Mouse (Mus musculus) heart, embryonic 16.5 days (tissue): ENCODE results near the gene Gm20379. TPM values are rescaled to one million over a fixed set of nuclear protein-coding genes. Genes with fewer than 3 reads are reported as not detected.

ENCODE experiments used
- ATAC-seq: fragments of 200-750 bp; cut with Nextera tagmentation; replicated peaks from 2 replicates; pipeline ENCODE4 v1.8.0; 2017; ENCODE audit warnings: moderate number of reproducible peaks; ENCODE audit not compliant: insufficient read depth, low FRiP score; ENCODE audit errors: extremely low read depth
- H3K27ac ChIP-seq: fragments of 300-500 bp; sonication (generic); 2 replicates; pipeline ENCODE4 v1.5.1; 2014; ENCODE audit warnings: mild to moderate bottlenecking, low read length, control low read depth, moderate library complexity
- H3K27me3 ChIP-seq: fragments of 300-500 bp; sonication (generic); 2 replicates; pipeline ENCODE4 v1.6.1; 2014; ENCODE audit warnings: low read length, mixed read lengths; ENCODE audit not compliant: control insufficient read depth, insufficient read depth
- H3K36me3 ChIP-seq: fragments of 300-500 bp; sonication (generic); 2 replicates; pipeline ENCODE4 v1.6.1; 2014; ENCODE audit not compliant: control insufficient read depth, insufficient read depth
- H3K4me1 ChIP-seq: fragments of 300-500 bp; sonication (generic); 2 replicates; pipeline ENCODE4 v1.6.1; 2014; ENCODE audit warnings: low read length, mixed read lengths; ENCODE audit not compliant: control insufficient read depth, insufficient read depth
- H3K4me2 ChIP-seq: fragments of 300-500 bp; sonication (generic); 2 replicates; pipeline ENCODE4 v1.6.1; 2014; ENCODE audit warnings: low read depth, mild to moderate bottlenecking, control low read depth, low read length
- H3K4me3 ChIP-seq: fragments of 300-500 bp; sonication (generic); 2 replicates; pipeline ENCODE4 v1.5.1; 2014; ENCODE audit warnings: mild to moderate bottlenecking, control low read depth, low read length
- H3K9ac ChIP-seq: fragments of 300-500 bp; sonication (generic); 2 replicates; pipeline ENCODE4 v1.6.1; 2014; ENCODE audit warnings: low read length, control low read depth
- H3K9me3 ChIP-seq: fragments of 300-500 bp; sonication (generic); replicated peaks from 2 replicates; pipeline ENCODE4 v1.6.1; 2016; ENCODE audit warnings: low read length; ENCODE audit not compliant: control insufficient read depth
- WGBS: fragments of 180-500 bp; shearing (Covaris S2); extraction: QIAGEN DNeasy Blood & Tissue Kit; methylation state at CpG from one replicate; pipeline ENCODE4 v1.1.7; 2014; 5-methylcytosine and 5-hydroxymethylcytosine counted together
- polyA plus RNA-seq: library from polyadenylated mRNA; unstranded; fragments of >200 nt; fragmentation: Nextera tagmentation; extraction: Ambion mirVana; gene quantifications from 2 replicates; pipeline ENCODE4 v1.2.1, GENCODE M21; 2015

Gene Gm20379
- 0.61 and 0.77 TPM in 2 replicates for polyA plus RNA-seq

DNA sequence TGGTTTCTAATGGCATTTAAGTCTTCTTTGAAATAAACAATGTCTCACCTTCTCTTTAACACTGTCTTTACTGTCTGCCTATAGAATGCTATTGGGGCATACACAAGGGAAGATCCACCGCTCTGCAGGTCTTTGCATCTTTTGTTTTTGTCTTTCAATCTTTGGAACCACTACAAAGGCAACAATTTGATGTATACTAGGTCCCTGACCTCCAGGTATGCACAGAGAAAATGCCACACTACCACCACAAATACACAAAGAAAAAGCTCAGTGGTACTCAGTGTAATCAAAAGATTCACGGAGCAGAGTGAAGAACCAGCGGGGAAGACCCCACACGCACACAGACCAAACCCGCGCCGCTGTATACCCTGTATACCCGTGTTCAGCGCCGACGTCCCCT is at the start of gene Gm20379:
Gene Gm20379, plus strand, starts transcription at position 301 of the 400 bp plus-strand sequence.
- Histone ChIP-seq H3K9me3 (no peaks in the 10 kb centered on the region), H3K9ac (no peak within 1 kb of the TSS), H3K4me3 (no peak within 1 kb of the TSS), H3K27ac (no peak within 1 kb of the TSS), H3K4me1 (peaks cover under 1% of the 10 kb centered on the region; the same call in 1 of the 2 replicates), H3K4me2 (no peak within 1 kb of the TSS), H3K36me3 (peaks cover 21% of the 10 kb centered on the region; the same call in 1 of the 2 replicates), H3K27me3 (no peaks in the 10 kb centered on the region)
- ATAC-seq, result no peak
- 97% methylated on average over 11 of the region's 11 CpGs for WGBS

DNA sequence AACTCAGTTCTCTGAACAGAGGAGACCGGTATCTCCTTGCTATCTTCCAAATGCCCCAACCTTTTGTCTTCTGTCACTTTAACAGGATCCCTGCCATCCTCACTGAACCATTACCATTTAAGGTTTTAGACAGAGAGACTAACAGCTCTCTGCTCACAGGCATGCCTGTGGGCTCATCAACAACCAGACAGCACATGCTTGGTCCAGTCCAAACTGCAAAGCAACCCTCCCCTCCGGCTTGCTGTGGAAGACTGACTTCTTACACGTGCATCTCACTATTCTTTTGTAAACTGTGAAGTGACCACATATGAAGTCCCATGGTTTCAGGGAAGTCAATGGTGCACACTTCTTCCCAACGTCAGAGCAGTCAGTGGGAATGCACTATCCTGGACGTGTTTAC is 44.5 kb upstream of the Gm20379 start:
- H3K27me3 ChIP-seq, result no peaks in the 10 kb centered on the region
- WGBS, result 63% methylated on average over 5 of the region's 5 CpGs
- H3K27ac ChIP-seq, result no peak overlapping the region
- ATAC-seq, result no peak
- H3K4me3 ChIP-seq, result no peak overlapping the region
- H3K9me3 ChIP-seq, result no peaks in the 10 kb centered on the region
- H3K9ac ChIP-seq, result no peak overlapping the region
- H3K4me2 ChIP-seq, result no peak overlapping the region
- H3K4me1 ChIP-seq, result no peaks in the 10 kb centered on the region
- no peaks in the 10 kb centered on the region for H3K36me3 ChIP-seq

DNA sequence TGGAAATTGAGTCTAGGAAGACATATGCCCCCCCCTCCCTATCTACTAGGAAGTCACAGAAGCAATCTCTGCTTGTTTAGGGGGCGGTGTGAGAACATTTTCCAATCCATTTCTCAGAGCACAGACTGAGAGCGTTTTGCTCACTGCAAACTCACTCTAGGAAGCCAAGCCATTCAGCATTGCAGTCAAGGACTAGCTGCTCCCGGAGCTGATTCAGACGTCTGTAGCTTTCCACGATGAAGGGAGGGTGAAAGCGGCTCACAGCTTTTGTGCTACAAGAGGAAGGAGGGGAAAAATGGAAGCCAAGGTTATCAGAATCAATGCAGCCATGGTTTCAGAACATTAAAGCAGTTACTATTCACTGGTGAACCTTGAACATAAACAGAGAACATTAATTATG is 42.2 kb upstream of the Gm20379 start:
- H3K9ac ChIP-seq, result no peak overlapping the region
- no peaks in the 10 kb centered on the region for H3K9me3 ChIP-seq
- 75% methylated on average over 6 of the region's 6 CpGs for WGBS
- H3K4me3 ChIP-seq, result no peak overlapping the region
- H3K36me3 ChIP-seq, result no peaks in the 10 kb centered on the region
- no peaks in the 10 kb centered on the region for H3K27me3 ChIP-seq
- no peak overlapping the region for H3K4me2 ChIP-seq
- H3K27ac ChIP-seq, result no peak overlapping the region
- no peak for ATAC-seq
- no peaks in the 10 kb centered on the region for H3K4me1 ChIP-seq

DNA sequence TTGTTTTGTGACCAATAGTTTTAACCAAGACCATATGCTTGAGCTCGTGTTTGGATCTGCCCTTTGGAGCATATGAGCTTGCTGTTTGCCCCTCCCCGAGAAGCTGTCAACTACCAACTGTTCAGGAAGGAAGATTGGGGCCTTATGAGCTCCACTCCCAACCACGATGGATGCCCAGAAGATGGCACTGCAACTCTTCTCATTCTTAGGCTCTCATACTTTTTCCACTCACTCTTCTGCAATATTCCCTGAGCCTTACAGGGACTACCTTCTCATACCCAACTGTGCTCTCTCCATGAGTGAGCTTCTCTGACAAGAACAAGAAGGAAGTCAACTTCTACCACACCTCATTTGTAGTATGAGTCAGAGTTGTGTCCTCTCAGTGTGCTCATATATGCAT is 38.7 kb upstream of the Gm20379 start:
- H3K9me3 ChIP-seq, result no peaks in the 10 kb centered on the region
- no peaks in the 10 kb centered on the region for H3K36me3 ChIP-seq
- H3K4me2 ChIP-seq, result no peak overlapping the region
- no peak for ATAC-seq
- H3K4me1 ChIP-seq, result no peaks in the 10 kb centered on the region
- H3K4me3 ChIP-seq, result no peak overlapping the region
- no peak overlapping the region for H3K9ac ChIP-seq
- H3K27ac ChIP-seq, result no peak overlapping the region
- 77% methylated on average over 3 of the region's 3 CpGs for WGBS
- no peaks in the 10 kb centered on the region for H3K27me3 ChIP-seq

DNA sequence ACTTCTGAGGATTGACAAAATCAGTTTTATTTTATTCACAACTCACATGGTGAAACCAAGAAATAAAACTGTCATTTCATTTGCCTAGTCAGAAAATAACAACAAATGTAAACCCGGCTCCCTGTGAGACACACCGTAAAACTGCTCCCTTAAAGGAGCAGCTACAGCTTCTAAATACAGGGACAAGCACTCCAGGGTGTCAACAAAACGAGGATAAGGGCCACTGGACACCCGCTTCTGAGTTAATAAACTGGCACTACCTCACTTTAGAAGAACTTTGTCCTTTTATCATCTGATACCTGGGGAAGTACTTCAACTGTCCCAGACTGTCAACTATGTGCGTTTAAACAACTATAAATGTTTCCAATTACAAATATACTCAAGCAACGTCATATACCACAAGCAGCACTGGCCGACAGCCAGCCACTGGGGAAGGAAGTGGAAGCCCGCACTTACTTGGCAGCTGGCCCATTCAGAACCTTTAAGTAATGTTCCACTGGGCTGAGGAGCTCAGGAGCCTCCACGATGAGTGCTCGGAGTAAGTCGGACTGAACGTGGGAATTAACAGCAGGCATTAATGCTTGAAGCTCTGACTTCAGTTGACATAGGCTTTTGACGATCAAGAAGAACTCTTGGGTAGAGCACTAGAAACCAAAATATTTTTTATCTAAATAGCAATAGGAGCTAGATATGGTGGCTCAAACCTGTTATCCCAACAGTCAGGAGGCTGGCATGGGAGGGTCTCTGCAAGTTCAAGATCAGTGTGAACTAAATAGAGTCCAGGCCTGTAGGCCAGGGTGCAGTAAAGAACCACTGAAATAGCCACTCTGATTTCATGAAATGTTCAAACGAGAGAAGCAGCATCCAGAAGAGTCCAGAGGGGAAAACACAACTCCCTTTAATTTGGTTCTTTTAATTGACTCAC is 31.2 kb upstream of the Gm20379 start:
- WGBS, result 16% methylated on average over 14 of the region's 14 CpGs
- no peak overlapping the region for H3K9ac ChIP-seq
- H3K36me3 ChIP-seq, result 0 out of 2 replicates have a peak, but pooled peaks cover 2% of the 10 kb centered on the region
- peak overlapping the region; percentile 11; the same call in 1 of the 2 replicates for H3K27ac ChIP-seq
- peaks cover 9% of the 10 kb centered on the region for H3K4me1 ChIP-seq
- ATAC-seq, result peak; percentile 77
- no peaks in the 10 kb centered on the region for H3K27me3 ChIP-seq
- peak overlapping the region; percentile 1; the same call in 1 of the 2 replicates for H3K4me3 ChIP-seq
- H3K4me2 ChIP-seq, result peak overlapping the region; percentile 36
- H3K9me3 ChIP-seq, result no peaks in the 10 kb centered on the region

DNA sequence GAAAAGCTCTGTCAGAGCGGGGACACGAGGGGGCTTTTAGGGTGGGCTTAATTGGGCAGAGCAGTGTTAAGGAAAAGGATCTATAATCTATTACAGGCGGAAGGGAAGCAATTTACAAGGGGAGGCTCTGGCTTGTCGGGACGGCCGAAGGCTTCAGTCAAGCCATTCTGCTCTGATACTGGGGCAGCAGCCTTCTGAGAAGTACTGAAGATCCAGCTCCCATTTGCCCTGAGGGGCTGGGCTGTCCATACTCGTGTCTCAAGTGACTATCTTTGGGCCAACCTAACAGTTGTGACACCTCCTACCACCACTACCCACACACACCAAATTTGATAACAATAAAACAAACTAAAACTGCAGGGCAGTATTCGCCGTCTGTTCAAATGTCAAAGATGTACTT is 30.5 kb upstream of the Gm20379 start:
- 91% methylated on average over 9 of the region's 9 CpGs for WGBS

DNA sequence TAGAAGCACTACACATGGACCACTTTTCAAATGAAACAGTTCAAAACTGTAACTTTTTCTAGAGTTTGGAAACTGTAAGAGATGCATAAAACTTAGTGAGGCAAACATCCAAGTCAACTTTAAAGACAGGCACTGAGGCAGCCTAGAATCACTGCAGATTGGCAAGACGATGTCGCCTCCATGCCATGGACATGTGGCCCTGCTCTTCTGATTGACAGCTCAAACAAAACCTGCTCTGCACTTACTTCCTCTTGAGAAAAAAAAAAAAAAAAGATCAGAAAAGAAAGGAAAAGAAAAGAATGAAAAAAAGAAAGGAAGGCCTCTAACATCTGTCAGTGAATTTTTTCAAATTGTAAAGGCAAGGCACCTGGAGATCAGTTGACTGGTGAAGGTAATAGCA is 28.8 kb upstream of the Gm20379 start:
- H3K4me1 ChIP-seq, result peaks cover 9% of the 10 kb centered on the region
- no peak overlapping the region for H3K27ac ChIP-seq
- H3K27me3 ChIP-seq, result no peaks in the 10 kb centered on the region
- peaks cover 4% of the 10 kb centered on the region; the same call in 1 of the 2 replicates for H3K36me3 ChIP-seq
- no peak for ATAC-seq
- no peak overlapping the region for H3K9ac ChIP-seq
- no peak overlapping the region for H3K4me2 ChIP-seq
- WGBS, result 88% methylated on average over 2 of the region's 2 CpGs
- no peak overlapping the region for H3K4me3 ChIP-seq
- no peaks in the 10 kb centered on the region for H3K9me3 ChIP-seq

More for the DNA sequence above, 30.5 kb upstream of the Gm20379 start:
- Histone ChIP-seq H3K4me1 (peaks cover 9% of the 10 kb centered on the region), H3K4me3 (no peak overlapping the region), H3K4me2 (no peak overlapping the region), H3K36me3 (0 out of 2 replicates have a peak, but pooled peaks cover 2% of the 10 kb centered on the region), H3K27me3 (no peaks in the 10 kb centered on the region), H3K9ac (no peak overlapping the region), H3K27ac (no peak overlapping the region), H3K9me3 (no peaks in the 10 kb centered on the region)
- ATAC-seq, result no peak

DNA sequence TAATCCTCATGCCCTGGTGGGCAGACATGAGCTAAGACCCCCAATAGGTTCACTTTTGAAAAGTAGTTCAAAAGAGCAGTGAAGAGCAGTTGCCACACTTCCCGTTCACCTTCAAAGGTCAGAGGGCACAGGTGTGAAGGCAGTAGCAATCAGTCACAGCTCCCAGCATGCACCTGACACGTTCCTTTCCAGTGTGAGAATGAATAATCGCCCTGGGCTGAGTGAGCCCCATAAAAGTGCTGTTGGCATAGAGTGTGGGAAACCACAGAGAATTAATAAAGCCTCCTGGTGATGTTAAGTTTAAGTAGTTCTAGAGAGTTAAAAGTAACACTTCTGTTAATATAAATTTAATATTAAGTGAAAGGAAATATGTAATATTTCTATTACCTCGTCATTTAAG is 14.2 kb upstream of the Gm20379 start:
- H3K27ac ChIP-seq, result no peak overlapping the region
- 0 out of 2 replicates have a peak, but pooled peaks cover 12% of the 10 kb centered on the region for H3K36me3 ChIP-seq
- H3K9ac ChIP-seq, result no peak overlapping the region
- H3K4me1 ChIP-seq, result no peaks in the 10 kb centered on the region
- H3K9me3 ChIP-seq, result no peaks in the 10 kb centered on the region
- H3K4me2 ChIP-seq, result no peak overlapping the region
- WGBS, result 81% methylated on average over 4 of the region's 4 CpGs
- ATAC-seq, result no peak
- H3K27me3 ChIP-seq, result no peaks in the 10 kb centered on the region
- H3K4me3 ChIP-seq, result no peak overlapping the region

DNA sequence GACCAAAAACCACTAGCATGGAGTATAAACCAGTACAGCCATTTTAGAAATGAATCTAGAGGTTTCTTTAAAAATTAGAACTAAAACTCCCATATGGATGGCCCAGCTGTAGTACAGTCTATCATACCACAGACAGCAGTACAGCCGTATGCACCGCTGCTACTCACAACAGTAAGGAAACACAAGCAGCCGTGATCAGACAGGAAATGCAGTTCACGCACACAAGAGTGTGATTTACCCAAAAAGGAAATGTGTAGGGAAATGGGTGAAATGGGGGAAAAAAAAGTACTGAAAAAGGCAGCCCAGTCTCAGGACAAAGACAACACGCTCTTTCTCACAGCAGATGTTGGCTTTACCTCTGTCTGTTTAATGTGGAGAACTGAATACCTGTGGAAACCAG is 11.9 kb upstream of the Gm20379 start:
- H3K4me1 ChIP-seq, result no peaks in the 10 kb centered on the region
- H3K36me3 ChIP-seq, result peaks cover 16% of the 10 kb centered on the region; the same call in 1 of the 2 replicates
- 75% methylated on average over 5 of the region's 5 CpGs for WGBS
- H3K27me3 ChIP-seq, result no peaks in the 10 kb centered on the region
- H3K27ac ChIP-seq, result no peak overlapping the region
- no peak overlapping the region for H3K9ac ChIP-seq
- no peak for ATAC-seq
- H3K9me3 ChIP-seq, result no peaks in the 10 kb centered on the region
- H3K4me2 ChIP-seq, result no peak overlapping the region
- no peak overlapping the region for H3K4me3 ChIP-seq
